Mouse (Mus musculus) cortical plate, adult 2 months (tissue): Measurements from ENCODE around the gene Nudt22. TPM values are rescaled to one million over a fixed set of nuclear protein-coding genes. Genes with fewer than 3 reads are reported as not detected.
A peak's percentile ranks its signal among the peaks of the same experiment; 100 is the strongest.

Experiments
- H3K27ac ChIP-seq: fragments of 200-500 bp; 2 replicates; pipeline ENCODE4 v1.5.1; 2012; ENCODE audit warnings: low read length, control low read depth, inconsistent platforms; ENCODE audit not compliant: insufficient read depth
- H3K4me1 ChIP-seq: fragments of 200-500 bp; 2 replicates; pipeline ENCODE4 v1.6.1; 2011; ENCODE audit warnings: low read length; ENCODE audit not compliant: control insufficient read depth, insufficient read depth
- H3K4me3 ChIP-seq: fragments of 200-500 bp; 2 replicates; pipeline ENCODE4 v1.5.1; 2011; ENCODE audit warnings: mild to moderate bottlenecking, low read length, control low read depth; ENCODE audit not compliant: insufficient read depth
- CTCF ChIP-seq: fragments of 200-500 bp; IDR thresholded peaks from 2 replicates; pipeline ENCODE4 v1.5.1; 2011; ENCODE audit warnings: mild to moderate bottlenecking, control low read depth, low read length; ENCODE audit not compliant: insufficient read depth; ENCODE audit errors: extremely low read depth
- POLR2A ChIP-seq: fragments of 200-500 bp; IDR thresholded peaks from 2 replicates; pipeline ENCODE4 v1.6.1; 2011; ENCODE audit warnings: mild to moderate bottlenecking, low read length, control low read depth; ENCODE audit not compliant: insufficient read depth; ENCODE audit errors: extremely low read depth
- polyA plus RNA-seq: library from polyadenylated mRNA; depleted of rRNA; stranded (reverse); fragments of >200 nt; gene quantifications from 2 replicates; pipeline ENCODE4 v1.2.3, GENCODE M21; 2012

Gene Nudt22
- polyA plus RNA-seq, 1 experiment = 13.9 TPM

DNA sequence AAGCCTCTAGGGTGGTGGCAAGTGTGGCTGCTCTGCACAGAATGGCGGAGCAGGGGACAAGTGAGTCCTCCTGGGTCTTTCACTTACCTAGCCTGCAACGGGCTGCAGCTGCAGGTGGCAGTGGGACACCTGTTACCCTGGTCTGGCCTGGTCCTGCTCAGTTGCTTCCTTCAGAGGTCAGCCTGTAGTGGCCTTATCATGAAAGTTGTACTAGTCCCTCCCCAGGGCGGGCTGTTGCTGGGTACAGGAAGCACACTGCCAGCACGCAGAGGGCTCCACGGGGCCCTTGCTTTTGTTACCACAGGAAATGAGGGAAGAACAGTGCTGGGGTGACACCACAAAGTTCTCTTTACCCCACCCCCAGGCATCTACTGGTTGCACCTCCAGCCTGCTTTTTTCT lies 23.3 kb upstream of the Nudt22 start, which contains the start of gene Fermt3:
Fermt3 (minus strand) TSS at position 279 of the 400 bp plus-strand sequence.
- Histone ChIP-seq H3K4me3 (no peak within 1 kb of the TSS; the same call in 1 of the 2 replicates), H3K4me1 (no peaks in the 10 kb centered on the region), H3K27ac (peak within 1 kb of the TSS; percentile 21)
- no peak for TF ChIP-seq CTCF
- no peak for TF ChIP-seq POLR2A

DNA sequence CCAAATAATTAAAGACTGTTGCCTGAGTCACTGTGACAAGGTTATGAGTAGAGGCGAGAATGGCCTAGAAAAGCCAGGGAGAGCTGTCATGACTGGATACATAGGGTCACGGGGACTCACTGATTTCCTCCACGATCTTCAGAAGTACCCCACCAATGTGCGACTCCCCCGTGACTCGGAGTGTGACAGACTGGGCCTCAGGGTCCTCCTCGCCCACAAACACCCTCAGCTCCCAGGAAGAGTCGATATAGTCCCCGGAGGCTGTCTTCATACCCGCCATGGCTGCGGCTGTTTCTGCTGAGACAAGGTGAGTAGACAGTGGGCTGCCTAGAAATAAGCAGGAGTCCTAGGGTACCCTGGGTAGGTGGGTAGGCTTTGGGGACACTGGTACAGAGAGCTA lies 22.6 kb upstream of the Nudt22 start:
- no peaks in the 10 kb centered on the region for H3K4me1 ChIP-seq
- no peak overlapping the region for H3K4me3 ChIP-seq
- H3K27ac ChIP-seq = peak overlapping the region; percentile 21; the same call in 1 of the 2 replicates
- TF ChIP-seq POLR2A (no peak), CTCF (no peak)

- Histone ChIP-seq H3K4me3 (no peak overlapping the region), H3K4me1 (no peaks in the 10 kb centered on the region), H3K27ac (0 out of 2 replicates have a peak overlapping the region, but pooled peaks have one; percentile 21)
- TF ChIP-seq POLR2A = no peak
- no peak for TF ChIP-seq CTCF
These were observed 21.9 kb upstream of the Nudt22 start for GRCm38 (mm10) chr19:7017541-7018457.

DNA sequence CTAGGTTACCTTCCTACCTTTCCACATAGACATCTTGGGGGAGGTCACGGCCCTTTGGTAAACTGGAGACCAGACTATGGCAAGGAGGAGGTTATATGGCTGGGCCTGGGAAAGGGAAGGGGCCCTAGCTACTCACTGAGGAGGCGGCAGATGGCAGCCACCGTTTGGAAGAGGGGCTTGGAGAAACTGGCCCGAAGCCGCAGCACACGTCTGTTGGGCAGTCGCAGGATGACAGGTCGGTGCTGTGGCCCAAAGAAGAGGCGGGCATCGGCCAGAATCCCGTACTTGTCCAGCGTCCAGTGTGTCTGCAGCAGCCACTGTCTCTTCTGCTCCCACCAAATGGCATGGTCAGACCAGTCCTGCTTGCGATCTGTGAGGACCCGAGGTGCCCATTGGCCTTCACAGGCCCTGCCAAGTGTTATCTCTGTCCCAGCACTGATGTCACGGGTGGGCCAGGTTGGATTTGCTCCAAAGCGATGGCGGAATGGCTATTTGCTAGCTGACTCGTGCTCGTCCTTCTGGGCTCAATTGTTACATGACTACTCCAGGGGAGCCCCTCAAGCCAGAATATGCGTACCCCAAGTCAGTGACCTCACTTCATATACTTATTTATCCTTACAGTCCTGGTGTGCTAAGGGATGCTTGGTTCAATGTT lies 18.7 kb upstream of the Nudt22 start:
- H3K4me3 ChIP-seq = no peak overlapping the region
- no peaks in the 10 kb centered on the region for H3K4me1 ChIP-seq
- H3K27ac ChIP-seq = no peak overlapping the region
- TF ChIP-seq CTCF = no peak
- TF ChIP-seq POLR2A = no peak

- TF ChIP-seq CTCF = no peak
- no peak for TF ChIP-seq POLR2A
- no peak overlapping the region for H3K27ac ChIP-seq
- no peaks in the 10 kb centered on the region for H3K4me1 ChIP-seq
- H3K4me3 ChIP-seq = no peak overlapping the region
These were observed 18.1 kb upstream of the Nudt22 start for GRCm38 (mm10) chr19:7013984-7014383.

DNA sequence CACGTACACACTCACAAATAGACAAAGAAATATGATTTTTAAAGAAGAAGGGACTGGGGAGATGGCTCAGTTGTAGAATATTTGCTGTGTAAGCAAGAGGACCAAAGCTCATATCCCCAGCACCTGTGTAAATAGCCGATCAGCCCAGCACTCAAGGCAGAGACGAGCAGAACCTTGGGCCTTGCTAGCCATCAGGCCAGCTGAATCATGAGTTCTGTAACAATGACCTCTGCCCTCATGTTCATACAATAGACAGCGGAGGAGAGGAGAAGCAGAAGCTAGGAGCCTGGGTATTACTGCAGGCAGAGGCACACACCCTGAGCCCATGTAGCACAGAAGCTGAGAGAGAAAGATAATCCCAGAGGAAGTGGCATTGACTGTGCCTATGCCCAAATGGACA lies 16.5 kb upstream of the Nudt22 start:
- Histone ChIP-seq H3K27ac (no peak overlapping the region), H3K4me3 (no peak overlapping the region), H3K4me1 (no peaks in the 10 kb centered on the region)
- TF ChIP-seq POLR2A (no peak), CTCF (no peak)

DNA sequence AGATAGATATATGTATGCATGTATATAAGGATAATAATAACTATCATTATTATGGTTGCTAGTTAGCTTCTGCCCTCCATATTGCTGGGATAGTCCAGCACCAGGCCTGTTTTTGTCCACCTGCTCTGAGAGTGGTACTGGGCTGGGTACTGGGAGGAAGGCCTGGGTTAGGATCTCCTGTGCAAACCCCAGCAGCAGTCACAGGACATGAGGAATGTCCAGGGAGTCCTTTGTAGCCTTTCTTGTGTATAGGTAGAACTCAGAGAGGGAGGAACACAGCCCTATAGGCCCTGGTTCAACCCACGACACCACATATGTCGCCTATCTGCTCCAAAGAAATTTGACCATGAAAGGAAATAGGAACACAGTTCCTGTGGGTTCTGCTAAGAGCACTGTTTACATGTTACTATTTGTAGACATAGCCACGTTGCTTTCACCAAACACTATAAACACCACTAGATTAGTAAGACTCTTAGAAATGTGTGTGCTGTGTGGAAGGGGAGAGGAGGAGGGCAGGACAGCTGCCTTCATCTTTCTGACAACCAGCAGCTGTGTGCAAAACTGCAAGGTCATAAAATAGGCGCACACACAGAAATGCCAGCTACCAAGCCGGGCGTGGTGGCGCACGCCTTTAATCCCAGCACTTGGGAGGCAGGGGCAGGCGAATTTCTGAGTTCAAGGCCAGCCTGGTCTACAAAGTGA lies 11.1 kb upstream of the Nudt22 start:
- no peak overlapping the region for H3K27ac ChIP-seq
- H3K4me1 ChIP-seq = no peaks in the 10 kb centered on the region
- no peak overlapping the region for H3K4me3 ChIP-seq
- TF ChIP-seq POLR2A (no peak), CTCF (no peak)

DNA sequence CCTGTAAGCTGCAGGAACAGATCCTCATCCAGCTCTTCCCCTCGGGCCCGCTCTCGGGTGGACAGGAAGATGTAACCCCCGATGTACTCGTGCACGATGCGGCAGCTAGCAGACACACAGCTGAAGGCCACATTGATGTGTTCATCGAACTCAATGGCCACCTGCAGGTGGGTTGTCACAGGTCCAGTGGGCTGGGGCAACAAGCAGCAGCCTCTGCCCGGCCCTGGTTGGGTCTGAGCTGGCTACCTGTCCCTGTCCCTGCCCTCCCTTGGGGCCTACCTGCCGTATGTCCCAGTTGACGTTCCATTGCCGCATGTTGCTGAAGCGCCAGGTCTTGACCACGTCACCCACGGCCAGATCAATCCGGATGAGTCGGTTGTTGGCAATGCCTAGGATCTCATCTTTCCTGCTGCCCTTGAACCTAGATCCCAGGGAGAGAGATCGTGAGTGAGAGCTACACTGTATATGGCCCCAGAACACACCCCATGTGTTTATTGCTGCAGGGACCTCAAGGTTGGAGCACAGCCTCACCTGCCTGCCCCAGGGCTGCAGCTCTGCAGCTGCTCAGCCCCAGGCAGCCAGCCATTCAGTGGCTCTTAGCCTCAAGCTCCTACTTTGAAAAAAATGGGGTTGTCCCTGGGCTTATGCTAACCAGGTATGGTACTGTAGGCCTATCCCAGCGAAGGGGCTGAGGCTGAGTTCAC lies 3.6 kb upstream of the Nudt22 start:
- TF ChIP-seq POLR2A (no peak), CTCF (no peak)
- H3K27ac ChIP-seq = no peak overlapping the region
- no peak overlapping the region for H3K4me3 ChIP-seq
- peaks cover 4% of the 10 kb centered on the region; the same call in 1 of the 2 replicates for H3K4me1 ChIP-seq

GRCm38 (mm10) chr19:6997721-6998290 lies 1.9 kb upstream of the Nudt22 start:
- peaks cover 4% of the 10 kb centered on the region; the same call in 1 of the 2 replicates for H3K4me1 ChIP-seq
- TF ChIP-seq POLR2A (no peak), CTCF (no peak)
- H3K27ac ChIP-seq = no peak overlapping the region
- H3K4me3 ChIP-seq = no peak overlapping the region
